Mouse (Mus musculus): Measurements from ENCODE around the gene Gabbr2.
A peak's percentile ranks its signal among the peaks of the same experiment; 100 is the strongest.

Gene Gabbr2

GRCm38 (mm10) chr4:46991016-46991958 is at the start of gene Gabbr2:
Gene Gabbr2 (minus strand): TSS chr4:46991873.
- DNase-seq (ENCODE audit: extremely low read depth, insufficient read length, low spot score): no peak

DNA sequence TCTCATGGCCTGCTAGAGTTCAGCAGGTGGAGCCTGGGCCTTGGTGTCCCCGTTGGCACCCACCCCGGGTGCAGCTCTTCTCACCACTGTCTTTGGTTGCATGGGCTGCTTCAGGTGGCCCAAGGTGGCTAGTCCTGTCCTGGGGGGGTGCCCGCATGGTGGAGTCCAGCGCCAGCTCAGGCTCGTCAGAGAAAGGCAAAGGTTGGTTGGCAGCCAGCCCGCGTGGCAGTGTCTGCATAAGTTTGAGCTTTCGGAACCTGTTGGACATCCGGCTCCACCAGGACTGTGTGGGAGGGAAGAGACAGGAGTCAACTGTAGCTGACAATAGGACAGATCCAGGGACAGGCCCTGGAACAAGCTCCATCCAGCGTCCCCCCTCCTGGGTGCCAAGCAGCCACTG is 47.9 kb upstream of the Gabbr2 start:
- DNase-seq (ENCODE audit: extremely low read depth, insufficient read length, low spot score): no peak

- DNase-seq (ENCODE audit: extremely low read depth, insufficient read length, low spot score): peak; percentile 56
Observed at GRCm38 (mm10) chr4:47037321-47037657, 45.6 kb upstream of the Gabbr2 start.

DNA sequence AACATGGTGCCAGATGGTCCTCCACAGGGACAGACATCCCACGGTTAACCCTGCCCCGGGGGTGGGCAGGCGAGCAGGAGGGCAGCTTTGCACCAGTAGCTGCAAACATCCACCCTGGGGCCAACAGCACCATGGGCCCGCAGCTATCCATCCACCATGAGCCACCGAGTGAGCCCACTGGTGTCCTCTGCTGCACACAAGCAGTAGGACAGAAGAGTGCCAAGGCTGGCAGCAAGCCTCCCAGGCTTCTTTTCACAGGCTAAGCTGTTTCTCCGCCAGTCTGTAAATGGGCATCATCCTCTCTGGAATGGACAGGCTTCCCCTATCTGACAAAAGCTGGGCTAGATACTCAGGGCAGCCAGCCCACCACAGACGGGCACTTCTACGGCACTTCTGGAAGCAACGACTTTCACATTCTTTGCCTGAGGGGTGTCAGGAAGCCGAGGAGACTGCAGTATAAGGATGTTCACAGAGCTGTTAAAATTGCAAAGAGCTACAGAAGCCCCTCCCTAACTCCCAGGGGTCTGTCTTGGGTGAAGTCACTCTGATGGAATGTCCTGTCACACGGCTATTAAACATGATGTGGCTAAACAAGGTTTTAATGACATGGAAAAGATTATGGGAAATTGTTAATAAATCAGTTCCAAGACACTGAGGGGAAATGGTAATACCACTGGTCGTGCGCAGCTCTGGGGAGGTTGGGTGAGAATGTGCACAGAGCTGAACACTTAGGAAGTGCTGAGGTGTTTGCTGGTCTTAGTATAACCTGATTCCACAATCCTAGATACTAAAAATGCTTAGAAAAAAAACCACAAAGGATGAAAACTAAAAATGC is 45.0 kb upstream of the Gabbr2 start:
- DNase-seq (ENCODE audit: extremely low read depth, insufficient read length, low spot score): peak; percentile 60

DNA sequence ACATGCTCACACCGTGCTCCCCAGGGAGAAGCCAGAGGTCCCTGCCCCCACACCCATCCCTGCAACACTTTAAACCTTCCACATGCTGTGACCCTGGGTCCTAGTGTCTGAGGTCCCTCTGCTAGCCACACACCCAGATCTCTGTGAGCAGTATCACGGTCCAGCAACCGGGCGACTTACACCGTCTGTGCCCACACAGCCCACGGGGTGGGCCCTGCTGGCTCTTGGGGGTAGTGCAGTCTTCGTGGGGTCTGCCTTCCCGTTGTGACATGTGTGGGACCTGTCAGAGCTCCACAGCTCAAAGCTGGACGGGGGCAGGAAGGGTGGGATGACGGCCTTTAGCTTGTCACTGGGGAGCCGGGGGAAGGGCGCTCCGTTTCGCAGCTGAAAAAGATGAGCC is 43.9 kb upstream of the Gabbr2 start:
- no peak for DNase-seq (ENCODE audit: extremely low read depth, insufficient read length, low spot score)

- DNase-seq (ENCODE audit: extremely low read depth, insufficient read length, low spot score): no peak
Observed at GRCm38 (mm10) chr4:47032171-47032570, 40.5 kb upstream of the Gabbr2 start.

DNA sequence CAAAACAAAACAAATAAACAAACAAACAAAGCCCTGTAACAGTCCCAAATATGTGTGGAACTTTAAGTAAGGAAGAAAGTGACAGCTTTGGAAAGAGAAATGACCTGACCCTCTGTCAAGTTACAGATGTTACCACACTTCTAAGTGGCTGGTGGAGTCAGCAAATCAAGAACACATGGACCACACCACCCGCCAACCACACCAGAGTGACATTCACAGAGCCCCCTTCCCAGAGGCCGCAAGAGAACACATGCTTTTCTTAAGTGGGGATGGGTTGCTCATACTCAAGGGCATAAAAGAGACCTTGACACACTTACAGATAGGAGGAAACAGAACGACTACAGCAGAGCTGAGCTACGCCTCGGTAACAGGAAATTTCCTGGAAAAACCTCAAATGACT is 37.1 kb upstream of the Gabbr2 start:
- DNase-seq (ENCODE audit: extremely low read depth, insufficient read length, low spot score): no peak

GRCm38 (mm10) chr4:47023949-47024348 is 32.3 kb upstream of the Gabbr2 start:
- DNase-seq (ENCODE audit: extremely low read depth, insufficient read length, low spot score): no peak

- DNase-seq (ENCODE audit: extremely low read depth, insufficient read length, low spot score): no peak
Observed at GRCm38 (mm10) chr4:47022804-47023603, 31.3 kb upstream of the Gabbr2 start.

DNA sequence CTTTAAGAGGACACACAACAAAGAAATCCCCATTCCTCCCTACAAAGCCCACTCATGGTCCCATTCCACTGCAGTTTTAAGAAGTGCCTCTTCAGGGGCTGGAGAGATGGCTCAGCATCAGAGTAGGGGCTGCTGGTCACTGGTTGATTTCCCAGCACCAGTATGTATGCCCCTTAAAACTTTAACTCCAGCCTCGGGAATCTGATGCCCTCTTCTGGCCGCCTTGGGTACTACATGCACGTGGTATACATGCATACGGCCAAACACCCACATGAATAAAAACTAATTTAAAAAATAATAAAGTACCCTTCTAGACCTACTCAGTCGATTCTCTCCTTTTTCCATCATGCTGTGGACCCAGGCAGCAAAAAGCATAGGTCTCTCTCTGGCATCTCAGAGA is 28.9 kb upstream of the Gabbr2 start:
- peak; percentile 34 for DNase-seq (ENCODE audit: extremely low read depth, insufficient read length, low spot score)

DNA sequence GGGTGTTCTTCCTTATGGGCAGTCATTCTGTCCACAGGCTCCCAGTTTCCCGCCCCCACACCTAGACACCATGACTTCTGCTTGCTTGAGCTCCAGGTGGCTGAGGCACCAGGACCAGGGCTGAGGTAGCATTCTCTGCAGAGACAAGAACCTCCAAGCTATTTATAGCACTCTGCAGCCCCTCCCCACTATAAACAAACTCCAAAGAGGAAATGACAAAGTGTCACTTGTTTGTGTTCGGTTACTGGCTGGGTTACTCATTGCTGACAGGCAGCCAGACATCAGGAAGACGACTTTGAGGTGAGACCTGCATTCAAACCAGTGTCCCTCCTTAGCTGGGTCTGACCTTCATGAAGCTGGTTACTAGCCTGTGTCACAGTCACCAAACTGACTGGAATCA is 23.5 kb upstream of the Gabbr2 start:
- no peak for DNase-seq (ENCODE audit: extremely low read depth, insufficient read length, low spot score)

GRCm38 (mm10) chr4:47012476-47012875 is 20.8 kb upstream of the Gabbr2 start:
- DNase-seq (ENCODE audit: extremely low read depth, insufficient read length, low spot score): peak; percentile 55

- no peak for DNase-seq (ENCODE audit: extremely low read depth, insufficient read length, low spot score)
Observed at GRCm38 (mm10) chr4:47010400-47011231, 18.9 kb upstream of the Gabbr2 start.

GRCm38 (mm10) chr4:47000626-47001395 is 9.1 kb upstream of the Gabbr2 start:
- DNase-seq (ENCODE audit: extremely low read depth, insufficient read length, low spot score): no peak

GRCm38 (mm10) chr4:46997969-46998368 is 6.3 kb upstream of the Gabbr2 start:
- DNase-seq (ENCODE audit: extremely low read depth, insufficient read length, low spot score): no peak

GRCm38 (mm10) chr4:46992827-46993473 is 1.3 kb upstream of the Gabbr2 start:
- no peak for DNase-seq (ENCODE audit: extremely low read depth, insufficient read length, low spot score)

GRCm38 (mm10) chr4:46991959-46992316 is 265 bp upstream of the Gabbr2 start:
- DNase-seq (ENCODE audit: extremely low read depth, insufficient read length, low spot score): no peak

DNA sequence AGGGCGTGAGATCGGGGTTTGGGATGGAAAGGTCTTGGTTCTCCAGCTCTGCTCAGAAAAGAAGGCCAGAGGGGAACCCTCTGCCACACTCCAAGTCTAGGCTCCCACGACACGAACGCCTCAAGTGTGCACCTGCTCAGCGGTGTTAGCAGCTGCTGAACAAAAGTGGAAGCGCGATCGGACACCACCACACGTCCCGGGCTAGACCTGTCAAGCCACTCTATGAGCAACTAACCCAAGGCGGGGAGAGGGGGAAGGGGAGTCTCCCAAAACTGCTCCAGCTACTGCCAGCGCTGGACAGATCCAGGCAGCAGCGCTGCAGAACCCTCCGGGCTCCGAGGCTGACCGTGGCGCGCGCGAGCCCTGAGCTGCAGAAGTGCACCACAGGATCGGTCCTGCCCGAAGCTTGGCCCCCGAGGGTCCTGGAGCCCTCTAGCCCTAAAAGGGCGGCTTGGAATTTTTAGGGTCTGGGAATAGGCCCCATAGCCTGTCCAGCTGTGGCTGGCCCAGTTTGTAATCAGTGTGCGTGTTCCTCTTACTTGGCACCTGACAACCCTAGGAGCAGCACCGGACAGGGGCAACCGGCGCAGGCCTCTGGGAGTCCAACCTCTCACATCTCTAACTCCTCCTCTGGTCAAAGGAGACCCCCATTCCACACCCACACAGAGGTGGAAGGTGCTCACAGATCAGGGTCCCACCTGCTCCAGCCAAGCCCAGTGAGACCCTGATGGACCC is 1.2 kb downstream of the Gabbr2 start:
- DNase-seq (ENCODE audit: extremely low read depth, insufficient read length, low spot score): no peak
